Mouse (Mus musculus): ENCODE results near the gene Kctd8. TPM values are rescaled to one million over a fixed set of nuclear protein-coding genes. Genes with fewer than 3 reads are reported as not detected.
"Not testable (repeated sequence)": the region's sequence is repeated elsewhere in the genome, so short reads cannot be mapped to it uniquely, and the experiment has no call there.

Kctd8 gene
- polyA plus RNA-seq, 1 experiment from 2014 or later = not detected

DNA sequence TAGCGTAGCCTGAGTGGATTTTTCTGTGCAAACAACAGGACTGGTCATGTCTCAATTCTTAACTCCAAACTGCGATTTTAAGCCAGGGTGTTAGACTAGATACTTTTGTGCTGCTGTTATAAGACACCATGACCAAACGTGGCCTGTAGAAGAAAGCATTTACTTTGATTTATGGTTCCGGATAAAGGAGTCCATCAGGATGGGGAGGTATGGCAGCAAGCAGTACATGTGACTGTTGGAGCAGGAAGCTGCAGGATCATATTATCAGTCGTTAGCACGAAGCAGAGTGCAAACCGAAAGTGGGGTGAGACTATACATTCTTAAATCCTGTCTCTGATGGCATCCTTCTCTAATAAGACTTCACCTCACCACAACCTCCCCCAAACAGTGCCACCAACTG, 28.9 kb downstream of the Kctd8 start:
- Histone ChIP-seq H3K4me2 (ENCODE audit: low read depth, low read length) (no peak overlapping the region), H3K9ac (ENCODE audit: low read depth, low read length) (no peak overlapping the region), H3K27ac (ENCODE audit: low read length) (no peak overlapping the region), H3K9me3 (replicated peaks; ENCODE audit: control insufficient read depth, low read length) (no peaks in the 10 kb centered on the region), H3K4me3 (ENCODE audit: low read depth, low read length) (no peak overlapping the region), H3K27me3 (ENCODE audit: control insufficient read depth, insufficient read depth, low read depth, low read length) (no peaks in the 10 kb centered on the region), H3K36me3 (ENCODE audit: control insufficient read depth, insufficient read depth) (no peaks in the 10 kb centered on the region), H3K4me1 (ENCODE audit: control insufficient read depth, low read depth, low read length) (no peaks in the 10 kb centered on the region)
- WGBS (ENCODE audit: insufficient replicate concordance) = 55% methylated on average over 7 of the region's 7 CpGs
- no peak for ATAC-seq (ENCODE audit: low read depth)

DNA sequence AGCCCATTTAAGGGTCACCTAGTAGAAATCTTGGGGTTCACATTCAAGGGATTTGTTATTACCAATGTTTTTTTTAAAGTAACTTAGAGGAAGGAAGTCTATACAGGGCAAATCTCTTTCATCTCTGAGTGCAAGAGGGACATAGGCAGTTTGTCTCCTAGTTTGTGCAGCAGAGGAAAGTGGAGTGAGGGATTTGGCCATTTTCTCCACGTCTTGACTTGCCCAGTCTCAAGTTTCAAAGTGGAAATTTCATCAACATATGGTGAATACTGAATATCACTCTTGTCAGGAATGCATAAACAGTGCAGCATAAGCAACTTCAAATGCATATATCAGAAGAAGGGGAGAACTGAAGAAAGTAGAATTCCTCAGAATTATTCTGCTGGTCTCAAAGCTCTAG, 39.8 kb downstream of the Kctd8 start:
- WGBS (ENCODE audit: insufficient replicate concordance) = 20% methylated on average over 1 of the region's 1 CpGs
- H3K9ac ChIP-seq (ENCODE audit: low read depth, low read length) = no peak overlapping the region
- no peak for ATAC-seq (ENCODE audit: low read depth)

DNA sequence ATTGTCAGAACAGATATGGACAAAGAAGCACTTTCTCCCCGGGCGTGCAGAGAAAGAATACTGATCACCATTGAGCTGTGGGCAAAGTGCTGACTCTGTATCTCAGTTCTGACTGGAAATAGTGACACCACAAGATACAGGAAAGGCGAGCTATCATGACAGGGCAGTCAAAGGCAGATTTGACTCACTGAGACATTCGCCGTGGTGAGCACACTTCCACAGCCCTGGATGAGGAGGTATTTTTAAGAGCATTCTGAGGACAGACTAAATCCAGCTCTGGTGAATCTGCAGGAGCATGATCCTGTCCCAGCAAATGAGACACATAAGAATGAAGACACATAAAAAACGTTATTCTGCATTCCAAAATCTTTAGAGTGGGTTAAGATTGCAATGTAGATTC, 49.1 kb downstream of the Kctd8 start:
- Histone ChIP-seq H3K27me3 (ENCODE audit: control insufficient read depth, insufficient read depth, low read depth, low read length) (no peaks in the 10 kb centered on the region), H3K27ac (ENCODE audit: low read length) (no peak overlapping the region), H3K9ac (ENCODE audit: low read depth, low read length) (no peak overlapping the region), H3K9me3 (replicated peaks; ENCODE audit: control insufficient read depth, low read length) (no peaks in the 10 kb centered on the region), H3K36me3 (ENCODE audit: control insufficient read depth, insufficient read depth) (no peaks in the 10 kb centered on the region), H3K4me2 (ENCODE audit: low read depth, low read length) (no peak overlapping the region), H3K4me1 (ENCODE audit: control insufficient read depth, low read depth, low read length) (no peaks in the 10 kb centered on the region), H3K4me3 (ENCODE audit: low read depth, low read length) (no peak overlapping the region)
- ATAC-seq (ENCODE audit: low read depth) = no peak
- WGBS (ENCODE audit: insufficient replicate concordance) = 57% methylated on average over 6 of the region's 6 CpGs

More for the DNA sequence above, 39.8 kb downstream of the Kctd8 start:
- Histone ChIP-seq H3K4me2 (ENCODE audit: low read depth, low read length) (no peak overlapping the region), H3K27ac (ENCODE audit: low read length) (no peak overlapping the region), H3K4me1 (ENCODE audit: control insufficient read depth, low read depth, low read length) (no peaks in the 10 kb centered on the region), H3K36me3 (ENCODE audit: control insufficient read depth, insufficient read depth) (no peaks in the 10 kb centered on the region), H3K9me3 (replicated peaks; ENCODE audit: control insufficient read depth, low read length) (no peaks in the 10 kb centered on the region), H3K27me3 (ENCODE audit: control insufficient read depth, insufficient read depth, low read depth, low read length) (no peaks in the 10 kb centered on the region), H3K4me3 (ENCODE audit: low read depth, low read length) (no peak overlapping the region)

- no peak overlapping the region for H3K27ac ChIP-seq (ENCODE audit: low read length)
- no peak overlapping the region for H3K4me2 ChIP-seq (ENCODE audit: low read depth, low read length)
- no peaks in the 10 kb centered on the region; the same call in 1 of the 2 replicates for H3K9me3 ChIP-seq (replicated peaks; ENCODE audit: control insufficient read depth, low read length)
- WGBS (ENCODE audit: insufficient replicate concordance) = 48% methylated on average over 6 of the region's 6 CpGs
- no peak for ATAC-seq (ENCODE audit: low read depth)
- no peaks in the 10 kb centered on the region for H3K4me1 ChIP-seq (ENCODE audit: control insufficient read depth, low read depth, low read length)
- H3K36me3 ChIP-seq (ENCODE audit: control insufficient read depth, insufficient read depth) = no peaks in the 10 kb centered on the region
- no peak overlapping the region for H3K4me3 ChIP-seq (ENCODE audit: low read depth, low read length)
- no peaks in the 10 kb centered on the region for H3K27me3 ChIP-seq (ENCODE audit: control insufficient read depth, insufficient read depth, low read depth, low read length)
- H3K9ac ChIP-seq (ENCODE audit: low read depth, low read length) = no peak overlapping the region
These were observed 57.1 kb downstream of the Kctd8 start for GRCm38 (mm10) chr5:69284359-69284758.

GRCm38 (mm10) chr5:69252366-69252765, 89.1 kb downstream of the Kctd8 start:
- Histone ChIP-seq H3K27me3 (ENCODE audit: control insufficient read depth, insufficient read depth, low read depth, low read length) (no peaks in the 10 kb centered on the region), H3K9ac (ENCODE audit: low read depth, low read length) (no peak overlapping the region)
- WGBS (ENCODE audit: insufficient replicate concordance) = 55% methylated on average over 2 of the region's 2 CpGs

GRCm38 (mm10) chr5:69241931-69242330, 99.5 kb downstream of the Kctd8 start:
- Histone ChIP-seq H3K4me3 (ENCODE audit: low read depth, low read length) (no peak overlapping the region), H3K27ac (ENCODE audit: low read length) (no peak overlapping the region), H3K9me3 (replicated peaks; ENCODE audit: control insufficient read depth, low read length) (no peaks in the 10 kb centered on the region), H3K4me2 (ENCODE audit: low read depth, low read length) (no peak overlapping the region), H3K9ac (ENCODE audit: low read depth, low read length) (no peak overlapping the region), H3K27me3 (ENCODE audit: control insufficient read depth, insufficient read depth, low read depth, low read length) (no peaks in the 10 kb centered on the region), H3K4me1 (ENCODE audit: control insufficient read depth, low read depth, low read length) (no peaks in the 10 kb centered on the region), H3K36me3 (ENCODE audit: control insufficient read depth, insufficient read depth) (no peaks in the 10 kb centered on the region)
- ATAC-seq (ENCODE audit: low read depth) = no peak
- WGBS (ENCODE audit: insufficient replicate concordance) = 31% methylated on average over 1 of the region's 1 CpGs

More at GRCm38 (mm10) chr5:69252366-69252765, 89.1 kb downstream of the Kctd8 start:
- Histone ChIP-seq H3K9me3 (replicated peaks; ENCODE audit: control insufficient read depth, low read length) (no peaks in the 10 kb centered on the region), H3K27ac (ENCODE audit: low read length) (no peak overlapping the region), H3K36me3 (ENCODE audit: control insufficient read depth, insufficient read depth) (no peaks in the 10 kb centered on the region), H3K4me3 (ENCODE audit: low read depth, low read length) (no peak overlapping the region), H3K4me2 (ENCODE audit: low read depth, low read length) (no peak overlapping the region), H3K4me1 (ENCODE audit: control insufficient read depth, low read depth, low read length) (no peaks in the 10 kb centered on the region)
- no peak for ATAC-seq (ENCODE audit: low read depth)

GRCm38 (mm10) chr5:69233560-69233959, 107.9 kb downstream of the Kctd8 start:
- no peak overlapping the region for H3K9ac ChIP-seq (ENCODE audit: low read depth, low read length)
- no peaks in the 10 kb centered on the region for H3K36me3 ChIP-seq (ENCODE audit: control insufficient read depth, insufficient read depth)
- H3K4me1 ChIP-seq (ENCODE audit: control insufficient read depth, low read depth, low read length) = no peaks in the 10 kb centered on the region
- no peaks in the 10 kb centered on the region for H3K9me3 ChIP-seq (replicated peaks; ENCODE audit: control insufficient read depth, low read length)
- H3K27ac ChIP-seq (ENCODE audit: low read length) = no peak overlapping the region
- no peak overlapping the region for H3K4me2 ChIP-seq (ENCODE audit: low read depth, low read length)
- no peak overlapping the region for H3K4me3 ChIP-seq (ENCODE audit: low read depth, low read length)
- H3K27me3 ChIP-seq (ENCODE audit: control insufficient read depth, insufficient read depth, low read depth, low read length) = no peaks in the 10 kb centered on the region
- WGBS (ENCODE audit: insufficient replicate concordance) = 45% methylated on average over 4 of the region's 4 CpGs
- ATAC-seq (ENCODE audit: low read depth) = no peak

GRCm38 (mm10) chr5:69231649-69232048, 109.8 kb downstream of the Kctd8 start:
- not testable (repeated sequence) for H3K27ac ChIP-seq (ENCODE audit: low read length); H3K4me3 ChIP-seq (ENCODE audit: low read depth, low read length); H3K4me1 ChIP-seq (ENCODE audit: control insufficient read depth, low read depth, low read length); H3K9ac ChIP-seq (ENCODE audit: low read depth, low read length); H3K9me3 ChIP-seq (replicated peaks; ENCODE audit: control insufficient read depth, low read length); H3K4me2 ChIP-seq (ENCODE audit: low read depth, low read length); H3K27me3 ChIP-seq (ENCODE audit: control insufficient read depth, insufficient read depth, low read depth, low read length); ATAC-seq (ENCODE audit: low read depth); H3K36me3 ChIP-seq (ENCODE audit: control insufficient read depth, insufficient read depth)
- 68% methylated on average over 1 of the region's 1 CpGs for WGBS (ENCODE audit: insufficient replicate concordance)

DNA sequence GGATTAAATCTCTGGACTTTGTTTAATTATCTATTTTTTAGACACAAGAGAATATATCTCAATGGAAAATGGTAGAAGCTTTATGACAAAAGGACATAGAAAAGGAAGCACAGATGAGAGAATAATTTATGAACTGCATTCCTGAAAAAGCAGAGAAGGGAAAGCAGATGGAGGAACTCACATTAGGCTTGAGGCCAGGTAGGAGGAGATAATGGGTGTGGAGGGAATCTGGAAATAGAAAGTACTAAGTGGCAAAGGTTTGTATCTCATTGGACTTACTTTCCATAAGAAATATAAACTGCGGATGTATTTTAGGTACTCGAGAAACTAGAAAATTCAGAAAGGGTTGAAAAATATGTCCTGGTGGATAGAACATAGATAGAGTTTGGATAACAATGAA, 114.3 kb downstream of the Kctd8 start:
- Histone ChIP-seq H3K9ac (ENCODE audit: low read depth, low read length) (no peak overlapping the region), H3K36me3 (ENCODE audit: control insufficient read depth, insufficient read depth) (no peaks in the 10 kb centered on the region), H3K27me3 (ENCODE audit: control insufficient read depth, insufficient read depth, low read depth, low read length) (no peaks in the 10 kb centered on the region), H3K4me1 (ENCODE audit: control insufficient read depth, low read depth, low read length) (no peaks in the 10 kb centered on the region), H3K4me3 (ENCODE audit: low read depth, low read length) (no peak overlapping the region), H3K9me3 (replicated peaks; ENCODE audit: control insufficient read depth, low read length) (no peaks in the 10 kb centered on the region), H3K27ac (ENCODE audit: low read length) (no peak overlapping the region), H3K4me2 (ENCODE audit: low read depth, low read length) (no peak overlapping the region)
- WGBS (ENCODE audit: insufficient replicate concordance) = 67% methylated on average over 2 of the region's 2 CpGs
- no peak for ATAC-seq (ENCODE audit: low read depth)
